Mouse (Mus musculus): ENCODE data around the gene Gfy. TPM values are rescaled to one million over a fixed set of nuclear protein-coding genes. Genes with fewer than 3 reads are reported as not detected.

Gene Gfy
- total and polyA plus RNA-seq, 2 experiments from 2014 or later: not detected

DNA sequence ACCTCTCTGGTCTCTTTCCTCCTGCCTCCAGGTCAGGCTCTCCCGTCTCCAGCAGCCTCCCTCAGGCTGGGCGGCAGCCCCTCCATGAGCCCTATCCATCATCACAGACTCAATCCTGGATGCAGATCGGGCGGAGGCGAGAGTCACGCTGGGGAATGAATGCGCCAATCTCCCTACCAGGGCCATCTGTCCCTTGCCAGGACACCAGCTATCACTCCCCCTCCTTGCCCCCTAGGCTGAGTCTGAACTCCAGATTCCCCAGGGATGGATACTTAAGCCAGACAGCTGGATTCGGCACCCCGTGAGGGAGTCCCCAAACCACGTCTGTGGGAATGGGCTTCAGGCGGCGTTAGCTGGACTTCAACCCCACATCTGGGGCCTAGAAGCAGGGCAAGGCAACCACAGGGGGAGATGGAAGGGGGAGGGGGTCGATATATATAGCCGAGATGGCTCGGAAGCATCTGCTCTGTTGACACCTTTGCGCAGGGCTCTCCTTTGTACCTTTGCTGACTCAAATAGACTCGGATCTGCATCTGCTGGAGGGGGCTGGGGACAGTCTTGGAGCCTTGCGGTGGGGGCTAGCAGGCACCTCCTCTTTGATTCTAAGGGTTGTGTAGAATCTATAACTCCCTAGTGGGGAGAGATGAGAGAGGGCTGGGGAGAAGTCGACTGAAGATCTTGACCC is 11.5 kb downstream of the Gfy start:
- Histone ChIP-seq H3K27me3 (ENCODE audit: control insufficient read depth, insufficient read depth, low read length) (peaks cover 73% of the 10 kb centered on the region), H3K4me1 (ENCODE audit: control insufficient read depth, insufficient read depth) (0 out of 2 replicates have a peak, but pooled peaks cover 6% of the 10 kb centered on the region), H3K9ac (replicated peaks; ENCODE audit: low read depth, low read length) (no peak overlapping the region), H3K9me3 (replicated peaks; ENCODE audit: control insufficient read depth, low read length) (peaks cover 32% of the 10 kb centered on the region), H3K27ac (ENCODE audit: low read depth) (no peak overlapping the region), H3K4me3 (ENCODE audit: low read depth, low read length) (no peak overlapping the region), H3K36me3 (replicated peaks; ENCODE audit: control insufficient read depth, insufficient read depth, low read length) (0 out of 2 replicates have a peak, but pooled peaks cover 3% of the 10 kb centered on the region), H3K4me2 (ENCODE audit: low read depth, low read length) (no peak overlapping the region)
- TF ChIP-seq EP300 (IDR thresholded peaks at IDR 0.05; ENCODE audit: low read depth) (no peak), CTCF (IDR thresholded peaks at IDR 0.05; ENCODE audit: low read depth) (no peak)
- WGBS: 4% methylated on average over 19 of the region's 19 CpGs
- ATAC-seq (ENCODE audit: insufficient read depth, low read depth): no peak
- DNase-seq (ENCODE audit: low spot score): no peak

DNA sequence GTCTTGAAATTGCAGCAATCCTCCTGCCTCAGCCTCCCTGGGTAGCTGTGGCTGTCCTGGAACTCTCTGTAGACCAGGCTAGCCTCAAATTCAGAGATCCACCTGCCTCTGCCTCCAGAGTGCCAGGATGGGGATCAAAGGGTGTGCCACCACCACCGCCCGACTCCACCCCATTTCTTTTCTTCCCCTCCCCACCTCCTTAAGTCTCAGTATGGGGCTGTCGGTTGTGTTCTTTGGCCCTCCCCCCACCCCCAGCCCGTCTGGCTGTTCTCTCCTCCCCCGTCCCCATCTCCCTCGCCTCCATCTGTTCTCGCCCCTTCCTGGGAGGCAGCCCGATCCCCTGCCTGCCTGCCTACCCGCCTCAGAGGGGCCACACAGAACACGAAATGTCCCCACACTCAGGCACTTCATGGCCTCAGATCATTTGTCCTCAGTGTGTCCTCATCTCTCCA is 12.4 kb downstream of the Gfy start:
- ATAC-seq (ENCODE audit: insufficient read depth, low read depth) (no peak), DNase-seq (ENCODE audit: low spot score) (no peak)
- peaks cover 76% of the 10 kb centered on the region for H3K27me3 ChIP-seq (ENCODE audit: control insufficient read depth, insufficient read depth, low read length)
- 0 out of 2 replicates have a peak, but pooled peaks cover 6% of the 10 kb centered on the region for H3K4me1 ChIP-seq (ENCODE audit: control insufficient read depth, insufficient read depth)
- TF ChIP-seq EP300 (IDR thresholded peaks at IDR 0.05; ENCODE audit: low read depth) (no peak), CTCF (IDR thresholded peaks at IDR 0.05; ENCODE audit: low read depth) (no peak)
- no peak overlapping the region for H3K9ac ChIP-seq (replicated peaks; ENCODE audit: low read depth, low read length)
- H3K4me2 ChIP-seq (ENCODE audit: low read depth, low read length): no peak overlapping the region
- 0 out of 2 replicates have a peak, but pooled peaks cover 3% of the 10 kb centered on the region for H3K36me3 ChIP-seq (replicated peaks; ENCODE audit: control insufficient read depth, insufficient read depth, low read length)
- no peak overlapping the region for H3K27ac ChIP-seq (ENCODE audit: low read depth)
- WGBS: 20% methylated on average over 10 of the region's 10 CpGs
- H3K4me3 ChIP-seq (ENCODE audit: low read depth, low read length): no peak overlapping the region
- peaks cover 31% of the 10 kb centered on the region for H3K9me3 ChIP-seq (replicated peaks; ENCODE audit: control insufficient read depth, low read length)

DNA sequence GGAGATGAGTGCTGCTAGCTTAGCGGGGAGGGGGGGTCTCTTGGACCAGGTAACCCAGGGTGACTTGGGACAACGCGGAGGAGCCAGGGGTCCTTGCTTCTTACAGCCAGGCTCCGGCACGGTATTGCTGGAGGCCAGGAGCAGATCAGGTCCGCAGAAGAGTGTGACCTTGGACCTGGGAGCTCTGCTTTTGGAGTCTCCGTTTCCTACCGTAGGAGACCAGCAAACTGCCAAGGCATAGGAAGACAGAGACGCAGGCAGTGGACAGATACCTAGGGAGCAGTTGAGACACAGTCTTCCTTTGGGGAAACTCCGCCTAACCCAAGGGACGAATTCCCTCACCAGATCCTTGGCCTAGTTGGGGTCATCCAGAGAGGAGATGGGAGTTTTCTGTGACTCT is 13.7 kb downstream of the Gfy start:
- 58% methylated on average over 11 of the region's 11 CpGs for WGBS
- no peak for TF ChIP-seq CTCF (IDR thresholded peaks at IDR 0.05; ENCODE audit: low read depth)
- TF ChIP-seq EP300 (IDR thresholded peaks at IDR 0.05; ENCODE audit: low read depth): no peak
- Histone ChIP-seq H3K9ac (replicated peaks; ENCODE audit: low read depth, low read length) (no peak overlapping the region), H3K4me3 (ENCODE audit: low read depth, low read length) (no peak overlapping the region), H3K27ac (ENCODE audit: low read depth) (no peak overlapping the region), H3K4me2 (ENCODE audit: low read depth, low read length) (no peak overlapping the region), H3K36me3 (replicated peaks; ENCODE audit: control insufficient read depth, insufficient read depth, low read length) (0 out of 2 replicates have a peak, but pooled peaks cover 3% of the 10 kb centered on the region), H3K9me3 (replicated peaks; ENCODE audit: control insufficient read depth, low read length) (peaks cover 23% of the 10 kb centered on the region), H3K4me1 (ENCODE audit: control insufficient read depth, insufficient read depth) (0 out of 2 replicates have a peak, but pooled peaks cover 6% of the 10 kb centered on the region), H3K27me3 (ENCODE audit: control insufficient read depth, insufficient read depth, low read length) (peaks cover 73% of the 10 kb centered on the region)
- no peak for ATAC-seq (ENCODE audit: insufficient read depth, low read depth)
- no peak for DNase-seq (ENCODE audit: low spot score)

DNA sequence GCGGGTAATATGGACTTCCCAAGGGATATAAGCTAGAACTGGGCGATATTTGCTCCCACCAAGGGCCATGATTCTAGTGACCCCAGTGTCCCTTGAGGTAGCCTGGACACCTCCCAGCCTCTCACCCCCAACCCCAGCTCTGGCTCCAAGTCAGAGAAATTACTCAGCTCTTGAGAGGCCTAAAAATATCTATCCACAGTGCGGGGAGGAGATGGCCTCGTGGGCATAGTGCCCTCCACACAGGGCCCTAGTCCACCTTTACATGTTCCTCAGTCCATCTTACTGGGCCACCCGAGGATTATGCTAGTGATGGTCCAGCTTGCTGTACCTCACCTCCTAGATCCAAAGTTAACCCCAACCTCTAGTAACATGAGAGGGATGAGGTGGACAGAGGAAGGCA is 14.5 kb downstream of the Gfy start:
- no peak overlapping the region for H3K4me2 ChIP-seq (ENCODE audit: low read depth, low read length)
- peaks cover 14% of the 10 kb centered on the region for H3K9me3 ChIP-seq (replicated peaks; ENCODE audit: control insufficient read depth, low read length)
- H3K27ac ChIP-seq (ENCODE audit: low read depth): no peak overlapping the region
- DNase-seq (ENCODE audit: low spot score): no peak
- peaks cover 8% of the 10 kb centered on the region; the same call in 1 of the 2 replicates for H3K36me3 ChIP-seq (replicated peaks; ENCODE audit: control insufficient read depth, insufficient read depth, low read length)
- 0 out of 2 replicates have a peak, but pooled peaks cover 6% of the 10 kb centered on the region for H3K4me1 ChIP-seq (ENCODE audit: control insufficient read depth, insufficient read depth)
- H3K4me3 ChIP-seq (ENCODE audit: low read depth, low read length): no peak overlapping the region
- 33% methylated on average over 5 of the region's 5 CpGs for WGBS
- peaks cover 73% of the 10 kb centered on the region for H3K27me3 ChIP-seq (ENCODE audit: control insufficient read depth, insufficient read depth, low read length)
- H3K9ac ChIP-seq (replicated peaks; ENCODE audit: low read depth, low read length): no peak overlapping the region
- no peak for ATAC-seq (ENCODE audit: insufficient read depth, low read depth)
- TF ChIP-seq CTCF (IDR thresholded peaks at IDR 0.05; ENCODE audit: low read depth): no peak
- no peak for TF ChIP-seq EP300 (IDR thresholded peaks at IDR 0.05; ENCODE audit: low read depth)

DNA sequence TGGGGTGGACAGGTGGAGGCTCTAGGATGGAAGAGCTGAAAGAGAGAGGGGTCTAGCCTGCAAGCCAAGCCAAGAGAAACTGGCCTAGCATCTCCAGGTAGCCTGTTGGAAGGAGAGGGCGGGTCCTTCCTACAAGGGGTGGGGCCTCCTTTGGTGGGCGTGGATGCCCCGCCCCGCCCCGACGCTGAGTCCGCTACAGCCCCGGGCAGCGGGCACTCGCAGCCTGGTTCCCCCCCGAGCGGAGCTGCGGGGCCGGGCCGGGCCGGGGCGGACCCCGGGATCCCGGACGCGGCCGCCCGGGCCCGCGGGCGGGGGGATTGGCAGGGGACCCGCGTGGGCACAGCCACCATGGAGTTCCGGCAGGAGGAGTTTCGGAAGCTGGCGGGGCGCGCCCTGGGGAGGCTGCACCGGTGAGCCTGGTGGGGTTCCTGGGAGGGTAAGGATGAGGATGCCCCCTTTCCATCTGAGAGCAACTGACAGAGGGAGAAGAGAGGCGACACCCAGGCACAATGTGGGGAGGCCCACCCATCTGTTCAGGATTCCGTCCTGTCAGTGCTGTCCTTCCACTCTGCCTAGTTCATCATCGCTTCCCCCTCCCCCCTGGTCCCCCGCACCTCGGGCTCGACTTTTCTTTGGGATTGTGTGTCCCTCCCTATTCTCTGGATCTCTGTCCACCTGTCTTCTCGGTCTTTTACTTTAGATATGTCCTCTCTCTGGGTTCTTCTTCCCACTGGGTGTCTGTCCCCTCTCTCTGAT is 15.5 kb downstream of the Gfy start, which contains the start of gene Slc17a7:
Slc17a7 (plus strand) TSS at position 215 of the 756 bp plus-strand sequence.
- no peak for ATAC-seq (ENCODE audit: insufficient read depth, low read depth)
- peaks cover 64% of the 10 kb centered on the region for H3K27me3 ChIP-seq (ENCODE audit: control insufficient read depth, insufficient read depth, low read length)

More for the DNA sequence above, 15.5 kb downstream of the Gfy start, which contains the start of gene Slc17a7:
- H3K4me1 ChIP-seq (ENCODE audit: control insufficient read depth, insufficient read depth): 0 out of 2 replicates have a peak, but pooled peaks cover 6% of the 10 kb centered on the region
- H3K4me2 ChIP-seq (ENCODE audit: low read depth, low read length): peak within 1 kb of the TSS; percentile 56
- H3K27ac ChIP-seq (ENCODE audit: low read depth): no peak within 1 kb of the TSS
- H3K36me3 ChIP-seq (replicated peaks; ENCODE audit: control insufficient read depth, insufficient read depth, low read length): peaks cover 7% of the 10 kb centered on the region; the same call in 1 of the 2 replicates
- peaks cover 5% of the 10 kb centered on the region for H3K9me3 ChIP-seq (replicated peaks; ENCODE audit: control insufficient read depth, low read length)
- DNase-seq (ENCODE audit: low spot score): no peak
- WGBS: 3% methylated on average over 30 of the region's 41 CpGs
- H3K4me3 ChIP-seq (ENCODE audit: low read depth, low read length): peak within 1 kb of the TSS; percentile 43
- peak within 1 kb of the TSS; percentile 32; the same call in 1 of the 2 replicates for H3K9ac ChIP-seq (replicated peaks; ENCODE audit: low read depth, low read length)
- no peak for TF ChIP-seq CTCF (IDR thresholded peaks at IDR 0.05; ENCODE audit: low read depth)
- no peak for TF ChIP-seq EP300 (IDR thresholded peaks at IDR 0.05; ENCODE audit: low read depth)

All from heart, postnatal 0 days (tissue).